Mouse (Mus musculus): ENCODE results near the gene Usf3.

The Usf3 gene

DNA sequence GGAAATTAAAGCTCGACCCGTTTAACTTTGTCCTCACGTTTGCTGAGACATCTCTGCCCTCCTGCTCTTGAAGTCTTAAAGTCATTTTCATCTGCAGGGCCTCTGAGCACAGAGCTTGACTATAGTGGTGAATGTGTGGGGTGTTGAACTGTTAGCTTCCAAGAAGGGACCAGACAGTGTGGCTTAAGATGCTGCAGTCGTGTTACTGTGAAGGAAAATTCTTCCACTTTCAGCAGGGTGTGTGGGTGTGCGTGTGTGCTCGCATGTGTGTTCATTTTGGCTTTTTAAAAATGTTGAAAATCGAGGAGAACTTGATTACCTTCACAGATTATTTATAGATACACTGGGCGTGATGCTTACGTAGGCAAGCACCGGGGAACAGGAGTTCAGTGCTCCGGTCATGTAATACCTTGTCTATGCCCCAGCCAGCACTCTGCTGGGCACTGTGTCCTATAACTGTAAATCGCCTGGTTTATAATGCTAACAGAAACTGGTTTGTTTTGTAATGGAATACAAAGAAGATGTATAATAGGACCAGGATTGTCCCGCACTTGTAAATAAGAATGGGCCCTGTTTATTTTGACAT is 53.8 kb downstream of the Usf3 start:
- no peak for DNase-seq (ENCODE audit: inconsistent age in 2 of 2, low spot score in 1 of 2)

DNA sequence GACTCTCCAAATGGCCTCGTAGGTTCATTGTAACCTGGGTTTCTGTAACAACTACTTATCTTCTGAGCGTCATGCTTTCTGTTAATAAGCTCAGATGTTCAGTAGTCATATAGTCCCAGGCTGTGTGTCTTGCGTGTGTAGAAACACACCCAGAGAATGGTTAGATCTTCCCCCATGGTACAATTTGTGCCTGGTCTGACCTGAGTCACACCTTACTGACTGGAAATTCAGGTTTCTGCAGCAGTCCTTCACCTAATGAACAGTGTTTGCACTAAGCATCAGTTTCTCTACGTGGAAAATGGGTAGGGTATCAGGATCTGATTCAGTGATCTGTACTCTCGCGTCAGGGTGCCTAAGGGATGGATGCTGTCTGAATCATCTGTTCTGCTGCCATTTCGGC is 60.0 kb downstream of the Usf3 start:
- no peak for DNase-seq (ENCODE audit: inconsistent age in 2 of 2, low spot score in 1 of 2)

GRCm38 (mm10) chr16:44237836-44238235 is 64.8 kb downstream of the Usf3 start:
- no peak for DNase-seq (ENCODE audit: inconsistent age in 2 of 2, low spot score in 1 of 2)

DNA sequence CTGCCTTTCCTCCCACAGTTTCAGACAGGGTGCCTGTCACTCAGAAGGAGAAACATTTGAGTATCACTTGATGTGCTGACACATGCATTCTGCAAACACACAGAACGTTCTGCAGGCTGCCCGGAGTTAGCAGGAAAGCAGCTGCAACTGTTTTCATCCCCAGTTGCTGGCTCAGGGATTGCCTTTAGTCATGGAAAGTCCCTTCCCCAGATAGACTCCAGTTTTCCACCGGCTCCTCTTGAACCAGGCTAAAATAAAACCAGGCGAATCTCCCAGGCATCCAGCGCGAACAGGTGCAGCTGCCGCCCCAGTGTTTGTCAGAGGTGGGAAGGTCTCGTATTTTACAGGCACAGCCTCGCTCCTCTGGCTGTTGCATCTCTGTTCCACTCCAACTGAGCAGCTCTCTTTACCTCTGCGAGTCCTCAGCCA is 65.8 kb downstream of the Usf3 start:
- DNase-seq (ENCODE audit: inconsistent age in 2 of 2, low spot score in 1 of 2) = no peak

GRCm38 (mm10) chr16:44240406-44240805 is 67.4 kb downstream of the Usf3 start:
- DNase-seq (ENCODE audit: inconsistent age in 2 of 2, low spot score in 1 of 2) = peak in 1 of 2 experiments; percentile 61

- DNase-seq (ENCODE audit: inconsistent age in 2 of 2, low spot score in 1 of 2) = peak; percentile 80 to 93
These were observed 69.6 kb downstream of the Usf3 start for GRCm38 (mm10) chr16:44242633-44243032.

GRCm38 (mm10) chr16:44243323-44243722 is 70.3 kb downstream of the Usf3 start:
- DNase-seq (ENCODE audit: inconsistent age in 2 of 2, low spot score in 1 of 2) = peak; percentile 38 to 58

DNA sequence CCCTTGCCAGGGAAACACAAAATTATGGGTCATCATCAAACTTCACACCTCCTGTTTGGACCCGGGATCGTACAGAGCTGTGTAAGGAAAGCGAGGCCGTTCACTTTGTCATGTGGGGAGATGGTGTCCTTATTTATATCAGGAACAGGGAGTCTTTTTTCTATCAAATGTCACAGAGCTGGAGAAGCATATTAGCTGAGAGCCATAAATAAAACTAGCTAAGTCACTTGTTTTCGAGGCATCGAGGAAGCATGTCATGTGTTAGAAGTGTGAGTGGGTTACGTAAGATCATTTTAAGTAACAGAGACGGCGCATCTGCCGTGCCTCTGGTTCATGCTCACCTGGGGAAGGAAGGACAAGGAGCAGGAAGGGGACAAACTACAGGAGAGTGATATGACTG is 76.9 kb downstream of the Usf3 start:
- DNase-seq (ENCODE audit: inconsistent age in 2 of 2, low spot score in 1 of 2) = no peak

DNA sequence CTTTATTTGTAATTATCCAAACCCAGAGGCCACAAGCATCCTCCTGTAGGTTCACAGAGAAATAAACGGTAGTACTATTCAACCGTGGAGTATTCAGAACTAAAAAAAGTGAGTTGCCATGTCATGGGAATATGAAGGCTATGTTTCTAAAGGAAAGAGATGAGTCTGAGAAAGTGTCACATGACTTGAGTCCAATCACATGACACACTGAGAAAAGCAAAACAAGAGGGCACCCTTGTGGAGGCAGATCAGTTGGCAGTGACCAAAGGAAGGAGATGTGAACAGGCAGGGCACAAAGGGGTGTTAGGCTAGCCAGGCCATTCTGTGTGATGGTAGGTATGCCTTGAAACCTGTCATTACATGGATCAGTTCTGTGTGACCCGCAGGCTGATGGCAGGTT is 79.7 kb downstream of the Usf3 start:
- DNase-seq (ENCODE audit: inconsistent age in 2 of 2, low spot score in 1 of 2) = no peak

DNA sequence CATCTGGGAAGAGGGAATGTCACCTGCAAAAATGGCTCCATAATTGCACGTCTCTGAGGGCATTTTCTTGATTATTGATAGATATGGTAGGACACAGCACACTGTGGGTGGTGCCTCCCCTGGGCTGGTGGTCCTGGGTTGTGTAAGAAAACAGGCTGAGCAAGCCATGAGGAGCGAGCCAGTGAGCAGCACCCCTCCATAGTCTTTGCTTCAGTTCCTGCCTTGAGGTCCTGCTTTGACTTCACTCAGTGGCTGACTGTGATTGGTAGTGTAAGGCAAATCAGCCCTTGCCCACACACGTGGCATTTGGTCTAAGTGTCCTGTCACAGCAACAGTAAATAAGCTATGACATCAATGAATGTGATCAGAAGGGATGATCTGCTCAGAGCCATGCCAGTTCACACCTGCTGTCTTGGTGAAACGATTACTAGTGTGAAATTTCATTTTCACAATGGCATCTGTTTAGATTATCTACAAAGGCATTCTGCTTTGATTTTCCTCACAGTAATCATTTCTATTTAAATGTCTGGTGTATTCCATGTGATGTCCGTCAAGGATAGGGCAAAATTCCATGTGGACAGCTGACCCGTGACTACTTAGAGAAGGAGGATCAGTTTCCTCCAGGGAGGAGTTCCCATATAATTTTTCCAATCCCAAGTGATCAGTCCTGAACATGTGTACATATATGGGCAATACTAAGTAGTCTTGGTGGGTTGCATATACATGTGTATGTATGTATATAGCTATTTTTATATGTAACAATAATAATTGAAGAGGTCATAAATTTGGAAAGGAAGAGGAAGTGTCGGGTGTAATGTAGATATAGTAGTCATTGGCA is 81.0 kb downstream of the Usf3 start:
- no peak for DNase-seq (ENCODE audit: inconsistent age in 2 of 2, low spot score in 1 of 2)

DNA sequence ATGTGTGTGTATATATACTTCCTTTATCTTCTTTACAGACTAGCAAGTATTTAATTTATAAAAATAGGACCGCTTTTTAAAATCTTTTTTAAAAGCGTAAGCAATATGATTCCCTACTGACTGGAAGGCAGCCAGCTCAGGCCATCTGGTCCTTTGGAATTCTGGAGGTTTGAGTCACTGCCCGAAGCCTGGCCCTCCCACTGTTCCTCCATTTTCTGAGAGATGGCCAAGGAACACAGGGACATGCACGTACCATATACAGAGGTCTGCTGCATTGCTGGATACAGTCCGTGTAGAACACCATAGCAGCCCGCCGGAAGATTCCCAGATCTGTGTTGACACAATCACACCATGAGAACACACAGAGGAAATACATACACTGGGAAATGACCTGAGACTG is 81.7 kb downstream of the Usf3 start:
- no peak for DNase-seq (ENCODE audit: inconsistent age in 2 of 2, low spot score in 1 of 2)

- no peak for DNase-seq (ENCODE audit: inconsistent age in 2 of 2, low spot score in 1 of 2)
These were observed 84.4 kb downstream of the Usf3 start for GRCm38 (mm10) chr16:44257476-44257875.

GRCm38 (mm10) chr16:44264916-44265315 is 91.9 kb downstream of the Usf3 start:
- DNase-seq (ENCODE audit: inconsistent age in 2 of 2, low spot score in 1 of 2) = no peak

- DNase-seq (ENCODE audit: inconsistent age in 2 of 2, low spot score in 1 of 2) = no peak
These were observed 92.5 kb downstream of the Usf3 start for GRCm38 (mm10) chr16:44265562-44265961.

DNA sequence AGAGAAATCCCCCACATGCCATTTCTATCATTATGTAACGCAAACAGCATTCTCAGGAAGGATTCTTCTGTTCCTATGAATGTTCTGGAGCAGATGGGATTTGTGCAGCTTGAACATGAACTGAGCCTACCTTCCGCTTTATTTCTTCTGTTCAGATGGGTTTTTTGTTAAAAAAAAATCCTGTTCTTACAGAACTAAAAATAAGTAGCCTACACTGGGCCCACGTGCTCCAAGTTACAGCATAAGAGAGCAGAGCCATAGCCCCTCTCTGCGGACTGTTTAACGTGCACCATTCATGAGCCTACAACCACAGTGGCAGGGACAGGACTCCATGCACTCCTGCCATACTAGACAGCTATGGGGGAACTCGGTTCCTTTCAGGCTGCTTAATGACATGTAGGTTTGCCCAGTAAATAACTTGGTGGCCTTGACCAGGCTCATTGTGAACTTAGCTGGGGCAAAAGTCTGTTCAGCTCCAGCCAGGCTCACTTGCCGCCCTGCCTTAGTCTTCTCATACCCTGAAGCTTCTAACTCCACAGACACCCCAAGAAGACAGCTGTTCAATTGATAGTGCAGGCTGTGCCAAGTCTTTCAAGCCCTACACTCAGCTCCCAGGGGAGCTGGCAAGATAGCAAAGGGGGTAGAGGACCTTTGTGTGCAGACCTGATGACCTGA is 95.6 kb downstream of the Usf3 start:
- peak; percentile 63 to 67 for DNase-seq (ENCODE audit: inconsistent age in 2 of 2, low spot score in 1 of 2)

DNA sequence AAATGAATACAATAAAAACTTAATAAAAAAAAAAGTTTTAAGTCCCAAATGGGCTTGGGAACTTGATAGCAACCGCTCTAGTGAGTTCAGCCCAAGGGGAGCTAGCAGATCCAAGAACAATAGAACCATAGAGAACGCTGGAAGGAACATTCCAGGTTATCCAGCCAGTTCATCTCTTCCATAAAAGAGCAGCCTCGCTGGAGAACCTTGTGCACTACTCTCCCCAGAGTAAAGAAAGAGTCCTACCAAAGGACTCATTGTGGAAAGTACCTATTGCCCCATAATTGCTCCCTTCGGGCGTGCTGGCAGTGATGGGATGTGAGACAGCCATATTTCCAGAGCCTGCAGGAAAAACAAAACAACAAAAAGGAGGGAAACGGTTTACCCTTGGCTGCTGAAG is 96.5 kb downstream of the Usf3 start:
- peak in 1 of 2 experiments; percentile 39 for DNase-seq (ENCODE audit: inconsistent age in 2 of 2, low spot score in 1 of 2)

GRCm38 (mm10) chr16:44270606-44271005 is 97.6 kb downstream of the Usf3 start:
- peak; percentile 78 to 87 for DNase-seq (ENCODE audit: inconsistent age in 2 of 2, low spot score in 1 of 2)

DNA sequence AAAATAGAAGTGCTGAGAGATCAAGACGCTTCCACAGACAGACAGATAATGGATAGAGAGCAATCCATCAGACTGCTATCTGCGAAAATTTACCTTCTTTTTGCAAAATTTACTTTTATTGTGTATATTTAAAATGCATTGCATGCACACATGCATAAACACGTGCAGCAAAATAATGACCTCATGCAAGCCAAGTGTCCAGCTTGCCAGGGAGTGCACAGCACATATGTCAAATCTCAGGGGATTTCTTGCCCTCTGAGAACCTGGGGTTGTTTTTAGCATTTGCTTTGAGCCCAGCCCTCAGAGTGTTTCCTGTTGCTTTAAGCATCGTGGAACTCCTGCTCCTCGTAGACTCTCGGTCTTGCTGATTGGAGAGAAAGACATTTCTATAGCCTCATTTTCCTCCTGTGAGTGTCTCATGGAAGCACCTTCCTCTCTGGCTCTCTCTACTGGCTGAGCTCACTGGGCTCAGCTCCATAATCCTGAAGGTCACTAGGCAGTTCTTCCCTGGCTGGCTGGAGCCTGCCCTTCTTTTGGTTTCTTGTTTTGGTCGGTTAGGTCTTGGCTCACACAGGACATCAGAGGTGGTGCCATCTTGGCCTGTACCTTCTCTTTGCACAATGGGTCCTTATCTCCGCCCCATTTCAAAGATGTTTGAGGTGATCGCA is 98.5 kb downstream of the Usf3 start:
- peak; percentile 75 to 87 for DNase-seq (ENCODE audit: inconsistent age in 2 of 2, low spot score in 1 of 2)

Measured in adrenal gland, adult (tissue).